Mouse (Mus musculus): Measurements from ENCODE around the gene Soga3.

DNA sequence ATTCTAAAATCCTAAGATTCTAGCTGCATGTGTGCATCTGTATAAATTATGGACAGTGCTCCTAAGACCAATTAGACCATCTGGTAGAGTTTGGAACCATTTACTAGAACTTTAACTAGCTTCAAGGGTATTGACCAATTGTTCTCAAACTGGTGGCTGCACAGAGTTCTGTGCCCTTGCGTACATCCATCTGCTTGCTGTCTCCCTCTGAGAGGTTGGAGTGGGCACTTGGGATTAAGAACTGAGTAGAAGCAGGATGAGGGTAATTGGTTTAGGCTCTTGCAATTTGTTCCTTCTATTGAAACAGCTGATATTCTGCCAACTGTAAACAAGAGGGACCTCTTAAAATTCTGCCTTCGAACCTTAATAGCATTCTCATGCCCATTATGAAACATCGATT, 11.7 kb downstream of the Soga3 start:
- TF ChIP-seq POLR2A (IDR thresholded peaks at IDR 0.05; ENCODE audit: borderline replicate concordance, low read depth, low read length) (no peak), CTCF (IDR thresholded peaks at IDR 0.05; ENCODE audit: low read depth, low read length) (no peak)

All from bone marrow macrophage, adult 2 months (primary cell).